Mouse (Mus musculus) lung, postnatal 0 days (tissue): ENCODE results near the gene Erc2.

Experiments
- CTCF ChIP-seq: IDR thresholded peaks from 2 replicates; pipeline ENCODE4 v1.5.1; 2016; ENCODE audit warnings: antibody characterized with exemption, mild to moderate bottlenecking
- EP300 ChIP-seq: IDR thresholded peaks from 2 replicates; pipeline ENCODE4 v1.6.1; 2016; ENCODE audit warnings: antibody characterized with exemption, mild to moderate bottlenecking, control low read depth

GRCm38 (mm10) chr14:27654670-27655069, 32.4 kb downstream of the Erc2 start:
- TF ChIP-seq CTCF (no peak), EP300 (no peak)
